Comparison of ENCODE assay signal across 13 mouse cellular contexts in the genomic region with DNA sequence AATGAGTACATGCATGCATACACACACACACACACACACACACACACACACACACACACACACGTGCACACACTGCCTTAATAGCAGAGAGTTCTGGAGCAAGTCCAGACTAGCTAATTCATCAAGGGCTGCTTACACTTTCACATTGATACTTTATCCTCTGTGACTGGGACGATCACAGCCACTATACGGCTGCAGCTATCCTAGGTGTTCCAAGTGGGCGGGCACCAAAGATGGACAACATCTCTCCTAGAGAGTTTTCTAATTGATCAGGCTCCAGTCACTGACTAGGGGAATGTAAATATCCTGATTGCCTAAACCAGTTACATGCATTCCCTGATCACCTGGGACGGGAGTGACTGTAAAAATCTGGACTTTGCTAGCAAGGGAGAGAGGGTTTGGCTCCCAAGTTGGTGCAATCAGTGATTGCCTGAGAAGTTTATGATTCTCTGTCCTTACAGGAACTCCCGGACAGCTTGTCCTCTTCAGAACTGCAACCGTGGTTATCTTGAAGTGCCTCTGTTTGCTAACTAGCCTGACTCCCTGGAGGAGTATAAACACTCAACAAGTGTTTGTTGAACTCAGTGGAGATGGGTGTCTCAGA.
"Had no signal": no experiment of that assay in that cellular context is flagged by ENCODE, and none has a peak within 500 bp of the region (broad histone marks: within the 10 kb centered on the region; RNA-seq: fewer than 3 reads in every experiment).

No protein-coding gene starts in this region.

- H3K4me1 ChIP-seq: limb, embryonic 13.5 days; midbrain, embryonic 13.5 days; neural tube, embryonic 15.5 days had no signal

- H3K4me3 ChIP-seq: layer of hippocampus, adult 2 months; limb, embryonic 13.5 days; midbrain, embryonic 13.5 days; neural tube, embryonic 15.5 days had no signal

- H3K9ac ChIP-seq: limb, embryonic 13.5 days; midbrain, embryonic 13.5 days; neural tube, embryonic 15.5 days had no signal

- H3K27ac ChIP-seq: hindbrain, postnatal 0 days; layer of hippocampus, adult 2 months; limb, embryonic 13.5 days; midbrain, embryonic 13.5 days; neural tube, embryonic 15.5 days; stomach, postnatal 0 days had no signal

- H3K9me3 ChIP-seq: limb, embryonic 13.5 days; midbrain, embryonic 13.5 days; neural tube, embryonic 15.5 days had no signal

- DNase-seq: kidney, adult 8-10 months; kidney, postnatal 36 days; left cerebral cortex, postnatal 4 days; right cerebral cortex, adult 18-20 months; right cerebral cortex, postnatal 25 days; thymus, adult 18-20 months; thymus, postnatal 14 days had no signal

- H3K27me3 ChIP-seq: limb, embryonic 13.5 days; midbrain, embryonic 13.5 days; neural tube, embryonic 15.5 days had no signal

- ATAC-seq: hindbrain, postnatal 0 days; midbrain, embryonic 13.5 days had no signal

- H3K36me3 ChIP-seq: limb, embryonic 13.5 days; midbrain, embryonic 13.5 days; neural tube, embryonic 15.5 days had no signal

- H3K4me2 ChIP-seq: limb, embryonic 13.5 days; midbrain, embryonic 13.5 days; neural tube, embryonic 15.5 days had no signal
